Mouse (Mus musculus) liver, adult 2 months (tissue): ENCODE measurements around the gene Zfp827.

Experiments used
- CTCF ChIP-seq: fragments of 200-500 bp; IDR thresholded peaks from 2 replicates; pipeline ENCODE4 v1.5.1; 2011; ENCODE audit warnings: low read depth, low read length, control low read depth
- POLR2A ChIP-seq: fragments of 200-500 bp; IDR thresholded peaks from 2 replicates; pipeline ENCODE4 v1.6.1; 2011; ENCODE audit warnings: low read length, control low read depth; ENCODE audit not compliant: insufficient read depth; ENCODE audit errors: extremely low read depth

GRCm38 (mm10) chr8:79161172-79161778, 133.0 kb downstream of the Zfp827 start:
- TF ChIP-seq POLR2A (no peak), CTCF (no peak)
